Mouse (Mus musculus): ENCODE measurements around the gene Nup133. TPM values are rescaled to one million over a fixed set of nuclear protein-coding genes. Genes with fewer than 3 reads are reported as not detected.

The Nup133 gene
- polyA plus RNA-seq, 1 experiment from 2014 or later: 61.9 TPM

DNA sequence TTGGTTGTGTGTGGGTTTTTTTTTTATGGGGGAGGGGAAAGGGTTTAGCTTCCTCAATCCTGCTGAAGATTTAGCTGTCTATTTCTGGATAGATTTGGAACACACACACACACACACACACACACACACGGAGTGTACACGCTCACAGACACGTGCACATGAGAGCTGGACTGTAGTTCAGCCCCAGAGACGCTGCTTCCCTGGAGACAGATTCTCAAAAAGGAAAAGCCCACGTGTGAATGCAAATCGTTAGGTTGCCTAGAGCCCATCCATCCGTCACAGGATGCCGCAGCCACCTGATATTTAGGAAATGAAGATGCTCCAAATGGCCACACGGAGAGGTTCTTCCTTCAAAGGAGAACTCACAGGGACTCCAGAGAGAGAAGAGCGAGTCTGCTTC is 68.8 kb downstream of the Nup133 start:
- Histone ChIP-seq H3K36me3 (no peaks in the 10 kb centered on the region), H3K9me3 (replicated peaks) (no peaks in the 10 kb centered on the region), H3K27ac (no peak overlapping the region), H3K27me3 (ENCODE audit: low read depth, poor library complexity, severe bottlenecking) (peaks cover 24% of the 10 kb centered on the region), H3K4me1 (peaks cover 18% of the 10 kb centered on the region), H3K4me3 (no peak overlapping the region)
- WGBS: 70% methylated on average over 10 of the region's 10 CpGs
- no peak for DNase-seq (ENCODE audit: low spot score)

- H3K4me1 ChIP-seq: peaks cover 12% of the 10 kb centered on the region
- no peak for DNase-seq (ENCODE audit: low spot score)
- no peak overlapping the region for H3K27ac ChIP-seq
- 0 out of 2 replicates have a peak, but pooled peaks cover under 1% of the 10 kb centered on the region for H3K27me3 ChIP-seq (ENCODE audit: low read depth, poor library complexity, severe bottlenecking)
- H3K9me3 ChIP-seq (replicated peaks): no peaks in the 10 kb centered on the region
- H3K4me3 ChIP-seq: no peak overlapping the region
- WGBS: 89% methylated on average over 2 of the region's 2 CpGs
- H3K36me3 ChIP-seq: no peaks in the 10 kb centered on the region
These were observed 71.2 kb downstream of the Nup133 start for GRCm38 (mm10) chr8:123877865-123878264.

- no peaks in the 10 kb centered on the region for H3K9me3 ChIP-seq (replicated peaks)
- H3K36me3 ChIP-seq: no peaks in the 10 kb centered on the region
- H3K27ac ChIP-seq: no peak overlapping the region
- peaks cover 12% of the 10 kb centered on the region for H3K4me1 ChIP-seq
- no peaks in the 10 kb centered on the region for H3K27me3 ChIP-seq (ENCODE audit: low read depth, poor library complexity, severe bottlenecking)
- no peak for DNase-seq (ENCODE audit: low spot score)
- H3K4me3 ChIP-seq: no peak overlapping the region
- 86% methylated on average over 11 of the region's 11 CpGs for WGBS
These were observed 74.7 kb downstream of the Nup133 start for GRCm38 (mm10) chr8:123874324-123874723.

DNA sequence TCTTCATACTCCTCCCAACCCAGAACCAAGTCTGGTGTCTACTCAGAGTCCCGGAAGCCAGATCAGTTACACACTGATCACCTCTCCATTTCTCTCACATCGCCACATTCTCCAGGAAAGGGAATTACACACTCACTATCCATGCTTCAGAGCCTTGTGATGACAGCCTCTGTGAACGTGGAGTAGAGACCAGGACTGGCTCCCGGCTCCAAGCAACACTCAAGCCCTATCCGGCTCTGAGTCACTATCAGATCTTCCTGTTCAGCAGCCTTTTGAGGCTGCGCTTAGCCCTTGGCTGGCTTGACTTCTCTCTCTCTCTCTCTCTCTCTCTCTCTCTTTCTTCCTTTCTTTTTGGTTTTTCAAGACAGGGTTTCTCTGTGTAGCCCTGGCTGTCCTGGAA is 75.7 kb downstream of the Nup133 start:
- Histone ChIP-seq H3K4me3 (no peak overlapping the region), H3K9me3 (replicated peaks) (no peaks in the 10 kb centered on the region), H3K27ac (no peak overlapping the region), H3K36me3 (no peaks in the 10 kb centered on the region), H3K27me3 (ENCODE audit: low read depth, poor library complexity, severe bottlenecking) (no peaks in the 10 kb centered on the region), H3K4me1 (peaks cover 12% of the 10 kb centered on the region)
- no peak for DNase-seq (ENCODE audit: low spot score)
- 85% methylated on average over 6 of the region's 6 CpGs for WGBS

GRCm38 (mm10) chr8:123872048-123872447 is 77.0 kb downstream of the Nup133 start:
- DNase-seq (ENCODE audit: low spot score): no peak
- H3K27me3 ChIP-seq (ENCODE audit: low read depth, poor library complexity, severe bottlenecking): no peaks in the 10 kb centered on the region
- H3K36me3 ChIP-seq: no peaks in the 10 kb centered on the region
- no peaks in the 10 kb centered on the region for H3K9me3 ChIP-seq (replicated peaks)
- H3K4me3 ChIP-seq: no peak overlapping the region
- 81% methylated on average over 9 of the region's 9 CpGs for WGBS
- H3K27ac ChIP-seq: no peak overlapping the region
- peaks cover 8% of the 10 kb centered on the region for H3K4me1 ChIP-seq

DNA sequence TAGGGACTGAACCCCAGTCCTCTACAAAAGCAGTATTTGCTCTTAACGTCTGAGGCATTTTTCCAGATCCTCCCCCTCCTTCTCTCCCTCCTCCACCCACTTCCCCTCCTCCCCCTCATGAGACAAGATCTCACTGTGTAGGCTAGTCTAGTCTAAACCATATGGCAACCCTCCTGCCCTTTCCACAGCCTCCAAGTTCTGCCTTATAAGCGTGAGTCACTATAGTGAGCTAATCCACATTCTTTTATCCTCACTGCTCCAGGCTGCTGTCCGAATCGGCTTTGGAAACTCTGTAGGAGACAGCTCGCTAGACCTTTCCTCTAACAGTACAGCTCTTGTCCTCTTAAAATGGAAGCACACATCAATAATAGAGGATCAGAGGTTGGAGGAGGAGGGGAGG is 82.1 kb downstream of the Nup133 start:
- 55% methylated on average over 5 of the region's 5 CpGs for WGBS
- H3K27me3 ChIP-seq (ENCODE audit: low read depth, poor library complexity, severe bottlenecking): peaks cover 37% of the 10 kb centered on the region
- H3K36me3 ChIP-seq: no peaks in the 10 kb centered on the region
- no peak for DNase-seq (ENCODE audit: low spot score)
- H3K4me1 ChIP-seq: no peaks in the 10 kb centered on the region
- H3K27ac ChIP-seq: no peak overlapping the region
- no peak overlapping the region for H3K4me3 ChIP-seq
- no peaks in the 10 kb centered on the region for H3K9me3 ChIP-seq (replicated peaks)

DNA sequence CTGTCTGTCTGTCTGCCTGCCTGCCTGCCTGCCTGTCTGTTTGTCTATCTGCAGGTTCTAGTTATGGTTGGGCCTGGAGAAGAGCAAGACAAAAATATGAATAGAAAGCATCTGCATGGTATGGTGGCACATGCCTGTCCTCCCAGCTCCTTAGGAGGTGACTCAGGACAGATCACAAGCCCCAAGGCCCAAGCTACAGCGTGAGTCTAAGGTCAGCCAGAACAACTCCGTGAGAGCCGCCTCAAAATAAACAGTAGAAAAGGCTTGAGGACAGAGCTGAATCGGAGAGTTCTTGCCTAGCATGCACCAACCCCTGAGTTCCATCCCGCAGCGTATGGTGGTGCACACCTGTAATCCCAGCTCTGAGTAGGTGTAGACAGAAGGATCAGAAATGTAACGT is 83.3 kb downstream of the Nup133 start:
- no peak overlapping the region for H3K27ac ChIP-seq
- no peaks in the 10 kb centered on the region for H3K9me3 ChIP-seq (replicated peaks)
- no peaks in the 10 kb centered on the region for H3K36me3 ChIP-seq
- peaks cover 49% of the 10 kb centered on the region for H3K27me3 ChIP-seq (ENCODE audit: low read depth, poor library complexity, severe bottlenecking)
- H3K4me3 ChIP-seq: no peak overlapping the region
- WGBS: 81% methylated on average over 7 of the region's 7 CpGs
- H3K4me1 ChIP-seq: no peaks in the 10 kb centered on the region
- DNase-seq (ENCODE audit: low spot score): no peak

DNA sequence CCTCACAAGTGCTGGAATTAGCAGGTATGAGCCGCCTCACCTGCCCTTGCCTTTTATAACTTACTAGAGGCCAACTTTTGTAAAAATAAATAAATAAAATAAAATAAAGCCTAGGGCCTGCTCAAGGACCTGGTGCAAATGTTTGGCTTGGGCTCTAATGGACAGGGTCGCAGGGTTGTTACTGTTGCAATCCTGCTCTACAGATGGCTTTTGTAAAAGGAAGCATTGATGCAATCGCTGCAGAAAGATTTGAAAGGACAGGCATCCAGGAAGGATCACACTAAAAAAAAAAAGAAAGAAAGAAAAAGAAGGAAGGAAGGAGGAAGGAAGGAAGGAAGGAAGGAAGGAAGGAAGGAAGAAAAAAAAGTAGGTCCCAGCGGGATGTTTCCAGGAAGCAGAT is 88.7 kb downstream of the Nup133 start:
- Histone ChIP-seq H3K36me3 (no peaks in the 10 kb centered on the region), H3K9me3 (replicated peaks) (no peaks in the 10 kb centered on the region), H3K4me3 (peak overlapping the region; percentile 93), H3K27me3 (ENCODE audit: low read depth, poor library complexity, severe bottlenecking) (peaks cover 58% of the 10 kb centered on the region), H3K4me1 (peaks cover 17% of the 10 kb centered on the region), H3K27ac (no peak overlapping the region)
- WGBS: 76% methylated on average over 4 of the region's 4 CpGs
- no peak for DNase-seq (ENCODE audit: low spot score)

GRCm38 (mm10) chr8:123859648-123860259 is 89.3 kb downstream of the Nup133 start, which contains the start of gene Ccsap:
TSS of gene Ccsap (minus strand) at chr8:123860209.
- no peak for DNase-seq (ENCODE audit: low spot score)
- H3K9me3 ChIP-seq (replicated peaks): no peaks in the 10 kb centered on the region
- WGBS: 2% methylated on average over 48 of the region's 48 CpGs
- H3K4me1 ChIP-seq: peaks cover 17% of the 10 kb centered on the region
- H3K27ac ChIP-seq: peak within 1 kb of the TSS; percentile 90
- peak within 1 kb of the TSS; percentile 93 for H3K4me3 ChIP-seq
- H3K27me3 ChIP-seq (ENCODE audit: low read depth, poor library complexity, severe bottlenecking): peaks cover 52% of the 10 kb centered on the region
- H3K36me3 ChIP-seq: no peaks in the 10 kb centered on the region

DNA sequence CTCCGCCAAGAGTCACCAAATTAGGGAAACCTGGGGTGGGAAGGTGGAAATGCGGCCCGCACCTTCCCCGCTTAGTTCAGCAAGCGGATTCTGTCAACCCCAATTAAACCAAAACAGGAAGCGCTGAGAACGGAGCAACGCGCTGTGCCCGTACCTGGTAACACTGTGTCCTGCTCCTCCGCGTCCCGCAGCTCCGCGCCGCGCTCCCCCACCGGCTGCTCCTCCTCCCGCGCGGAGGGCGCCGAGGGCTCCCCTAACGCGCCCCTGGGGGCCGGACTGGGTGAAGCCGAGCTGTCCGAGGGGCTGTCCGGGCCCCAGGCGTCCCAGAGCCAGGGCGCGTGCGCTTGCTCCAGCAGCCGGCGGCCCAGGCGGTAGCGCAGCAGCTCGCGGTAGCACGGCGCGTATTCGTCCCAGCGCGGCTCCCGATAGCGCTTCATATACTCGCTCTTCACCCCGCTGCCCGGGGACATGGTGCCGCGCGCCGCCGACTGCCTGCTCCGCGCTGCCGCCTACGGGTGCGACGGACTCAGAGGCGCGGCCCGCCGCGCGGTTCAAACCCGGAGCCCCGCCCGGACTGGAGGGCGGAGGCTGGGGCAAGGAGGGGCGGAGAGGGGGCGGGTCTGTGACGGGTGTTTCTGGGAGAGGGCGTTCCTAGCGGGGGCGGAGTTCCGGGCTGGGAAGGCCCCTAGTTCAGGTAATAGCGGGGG is 90.0 kb downstream of the Nup133 start:
- Histone ChIP-seq H3K27me3 (ENCODE audit: low read depth, poor library complexity, severe bottlenecking) (peaks cover 46% of the 10 kb centered on the region), H3K27ac (peak overlapping the region; percentile 90), H3K4me3 (peak overlapping the region; percentile 93), H3K36me3 (no peaks in the 10 kb centered on the region), H3K9me3 (replicated peaks) (no peaks in the 10 kb centered on the region), H3K4me1 (peaks cover 17% of the 10 kb centered on the region)
- peak; percentile 95 for DNase-seq (ENCODE audit: low spot score)
- under 1% methylated on average over 79 of the region's 79 CpGs for WGBS

- Histone ChIP-seq H3K27me3 (ENCODE audit: low read depth, poor library complexity, severe bottlenecking) (peaks cover 40% of the 10 kb centered on the region), H3K27ac (peak overlapping the region; percentile 90), H3K36me3 (no peaks in the 10 kb centered on the region), H3K4me1 (peaks cover 17% of the 10 kb centered on the region), H3K9me3 (replicated peaks) (no peaks in the 10 kb centered on the region), H3K4me3 (peak overlapping the region; percentile 93)
- 0% methylated on average over 17 of the region's 17 CpGs for WGBS
- no peak for DNase-seq (ENCODE audit: low spot score)
These were observed 90.5 kb downstream of the Nup133 start for GRCm38 (mm10) chr8:123858574-123858940.

- DNase-seq (ENCODE audit: low spot score): no peak
- Histone ChIP-seq H3K27ac (no peak overlapping the region), H3K36me3 (no peaks in the 10 kb centered on the region), H3K9me3 (replicated peaks) (no peaks in the 10 kb centered on the region), H3K4me3 (no peak overlapping the region), H3K27me3 (ENCODE audit: low read depth, poor library complexity, severe bottlenecking) (peaks cover 30% of the 10 kb centered on the region), H3K4me1 (peaks cover 17% of the 10 kb centered on the region)
- 62% methylated on average over 3 of the region's 3 CpGs for WGBS
These were observed 91.7 kb downstream of the Nup133 start for GRCm38 (mm10) chr8:123857361-123857760.

- H3K27me3 ChIP-seq (ENCODE audit: low read depth, poor library complexity, severe bottlenecking): peaks cover 6% of the 10 kb centered on the region
- no peak overlapping the region for H3K27ac ChIP-seq
- 88% methylated on average over 9 of the region's 9 CpGs for WGBS
- no peaks in the 10 kb centered on the region for H3K36me3 ChIP-seq
- peaks cover 17% of the 10 kb centered on the region for H3K4me1 ChIP-seq
- no peak overlapping the region for H3K4me3 ChIP-seq
- DNase-seq (ENCODE audit: low spot score): no peak
- H3K9me3 ChIP-seq (replicated peaks): no peaks in the 10 kb centered on the region
These were observed 94.2 kb downstream of the Nup133 start for GRCm38 (mm10) chr8:123854733-123855475.
